Mouse (Mus musculus) embryonic fibroblast, embryonic 13.5 days (primary cell): ENCODE data around the gene Unk.

Experiments
- CTCF ChIP-seq: IDR thresholded peaks from 2 replicates; pipeline ENCODE4 v1.5.1; 2011; ENCODE audit warnings: mild to moderate bottlenecking, control low read depth, low read length, moderate library complexity, borderline replicate concordance; ENCODE audit not compliant: insufficient read depth
- POLR2A ChIP-seq: IDR thresholded peaks from 2 replicates; pipeline ENCODE4 v1.6.1; 2011; ENCODE audit warnings: low read depth, mild to moderate bottlenecking, control low read depth, low read length, moderate library complexity

DNA sequence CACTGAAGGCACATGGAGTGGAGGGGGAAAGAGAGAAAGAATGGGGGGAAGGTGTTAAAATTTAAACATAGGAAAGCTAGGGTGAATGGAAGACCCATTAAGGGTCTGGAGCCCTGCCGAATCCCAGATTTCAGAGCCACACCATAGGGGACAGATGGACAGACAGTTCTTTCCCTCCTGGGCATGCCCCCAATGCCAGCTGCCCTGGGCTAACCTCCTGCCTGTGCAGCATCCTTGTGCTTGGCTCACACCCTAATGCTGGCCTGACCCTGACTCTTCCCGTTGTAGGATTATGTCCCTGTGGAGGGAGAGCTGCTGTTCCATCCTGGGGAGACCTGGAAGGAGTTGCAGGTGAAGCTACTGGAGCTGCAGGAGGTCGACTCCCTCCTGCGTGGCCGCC, 32.5 kb upstream of the Unk start:
- TF ChIP-seq CTCF (no peak), POLR2A (no peak)
